Mouse (Mus musculus) kidney, embryonic 16.5 days (tissue): Measurements from ENCODE around the gene Nutf2-ps1. TPM values are rescaled to one million over a fixed set of nuclear protein-coding genes. Genes with fewer than 3 reads are reported as not detected.
"Not testable (repeated sequence)": the region's sequence is repeated elsewhere in the genome, so short reads cannot be mapped to it uniquely, and the experiment has no call there.

Source experiments
- ATAC-seq: fragments of 200-750 bp; cut with Nextera tagmentation; 2 replicates; pipeline ENCODE4 v1.8.0; 2017; ENCODE audit warnings: moderate TSS enrichment; ENCODE audit not compliant: low FRiP score, low TSS enrichment
- H3K27ac ChIP-seq: fragments of 300-500 bp; sonication (generic); 2 replicates; pipeline ENCODE4 v1.5.1; 2014; ENCODE audit warnings: low read length
- H3K27me3 ChIP-seq: fragments of 300-500 bp; sonication (generic); 2 replicates; pipeline ENCODE4 v1.6.1; 2014; ENCODE audit warnings: low read length, control low read depth, mixed read lengths; ENCODE audit not compliant: insufficient read depth
- H3K36me3 ChIP-seq: fragments of 300-500 bp; sonication (generic); 2 replicates; pipeline ENCODE4 v1.6.1; 2014; ENCODE audit warnings: low read length, control low read depth, mixed read lengths; ENCODE audit not compliant: insufficient read depth
- H3K4me1 ChIP-seq: fragments of 300-500 bp; sonication (generic); 2 replicates; pipeline ENCODE4 v1.6.1; 2014; ENCODE audit warnings: low read length, control low read depth, mixed read lengths; ENCODE audit not compliant: insufficient read depth
- H3K4me2 ChIP-seq: fragments of 300-500 bp; sonication (generic); replicated peaks from 2 replicates; pipeline ENCODE4 v1.6.1; 2014; ENCODE audit warnings: low read depth, low read length
- H3K4me3 ChIP-seq: fragments of 300-500 bp; sonication (generic); 2 replicates; pipeline ENCODE4 v1.5.1; 2014; ENCODE audit warnings: mild to moderate bottlenecking, low read length
- H3K9ac ChIP-seq: fragments of 300-500 bp; sonication (generic); replicated peaks from 2 replicates; pipeline ENCODE4 v1.6.1; 2014; ENCODE audit warnings: low read length
- H3K9me3 ChIP-seq: fragments of 300-500 bp; sonication (generic); 2 replicates; pipeline ENCODE4 v1.6.1; 2016; ENCODE audit warnings: low read length, control low read depth
- WGBS: fragments of 180-500 bp; shearing (Covaris S2); extraction: QIAGEN DNeasy Blood & Tissue Kit; methylation state at CpG from one replicate; pipeline ENCODE4 v1.1.7; 2014; 5-methylcytosine and 5-hydroxymethylcytosine counted together
- polyA plus RNA-seq: library from polyadenylated mRNA; unstranded; fragments of >200 nt; fragmentation: Nextera tagmentation; extraction: Ambion mirVana; gene quantifications from 2 replicates; pipeline ENCODE4 v1.2.1, GENCODE M21; 2015

Gene Nutf2-ps1
- polyA plus RNA-seq = 395 and 457 TPM in 2 replicates

DNA sequence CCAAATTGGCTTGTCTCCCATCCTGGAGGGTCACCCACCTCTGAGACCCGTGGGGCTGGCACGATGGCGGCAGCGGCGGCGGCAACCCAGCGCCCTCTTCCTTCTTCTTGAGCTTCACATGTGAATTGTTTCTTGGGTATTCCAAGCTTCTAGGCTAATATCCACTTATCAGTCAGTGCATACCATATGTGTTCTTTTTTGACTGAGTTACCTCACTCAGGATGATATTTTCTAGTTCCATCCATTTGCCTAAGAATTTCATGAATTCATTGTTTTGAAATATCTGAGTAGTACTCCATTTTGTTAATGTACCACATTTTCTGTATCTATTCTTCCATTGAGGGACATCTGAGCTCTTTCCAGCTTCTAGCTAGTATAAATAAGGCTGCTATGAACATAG is at the start of gene Nutf2-ps1:
Nutf2-ps1 (minus strand) TSS at position 101 of the 400 bp plus-strand sequence.
- H3K4me1 ChIP-seq, H3K4me2 ChIP-seq, H3K4me3 ChIP-seq, ATAC-seq, H3K36me3 ChIP-seq, H3K9ac ChIP-seq, H3K27me3 ChIP-seq, H3K27ac ChIP-seq: not testable (repeated sequence)
- H3K9me3 ChIP-seq = peaks cover 17% of the 10 kb centered on the region
- 93% methylated on average over 7 of the region's 7 CpGs for WGBS

DNA sequence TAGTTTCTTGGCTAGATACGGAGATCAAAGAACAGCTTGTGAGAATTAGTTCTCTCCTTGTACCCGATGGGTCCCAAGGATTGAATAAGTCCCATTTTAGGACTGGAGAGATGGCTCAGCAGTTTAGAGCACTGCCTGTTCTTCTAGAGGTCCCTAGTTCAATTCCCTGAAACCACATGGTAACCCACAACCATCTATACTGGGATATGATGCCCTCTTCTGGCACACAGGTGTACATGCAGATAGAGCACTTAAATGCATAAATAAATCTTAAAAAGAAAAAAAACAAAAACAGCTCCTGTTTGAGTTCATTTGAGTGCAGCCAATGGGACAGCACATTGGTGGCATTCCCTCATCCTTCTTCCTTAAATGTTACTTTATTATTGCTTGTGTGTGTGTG is 49.2 kb upstream of the Nutf2-ps1 start:
- Histone ChIP-seq H3K9me3 (no peaks in the 10 kb centered on the region), H3K9ac (no peak overlapping the region), H3K4me1 (no peaks in the 10 kb centered on the region), H3K4me3 (no peak overlapping the region), H3K4me2 (no peak overlapping the region), H3K36me3 (peaks cover 60% of the 10 kb centered on the region), H3K27me3 (no peaks in the 10 kb centered on the region), H3K27ac (no peak overlapping the region)
- 95% methylated on average over 2 of the region's 2 CpGs for WGBS
- ATAC-seq = no peak

DNA sequence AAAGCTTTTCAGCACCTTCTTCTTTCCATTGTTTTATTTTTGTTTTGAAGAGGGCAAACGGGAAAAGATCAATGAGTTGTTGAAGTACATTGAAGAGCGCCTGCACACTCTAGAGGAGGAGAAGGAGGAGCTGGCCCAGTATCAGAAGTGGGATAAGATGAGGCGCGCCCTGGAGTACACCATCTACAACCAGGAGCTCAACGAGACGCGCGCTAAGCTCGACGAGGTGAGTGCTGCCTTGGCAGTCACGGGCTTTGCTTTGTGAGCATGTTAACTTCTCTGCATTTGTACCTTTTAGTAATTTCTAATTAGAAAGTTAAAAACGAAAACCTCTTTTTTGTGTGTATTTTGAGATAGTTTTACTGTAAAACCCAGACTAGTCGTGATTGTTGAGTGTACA is 32.8 kb upstream of the Nutf2-ps1 start:
- Histone ChIP-seq H3K36me3 (peaks cover 55% of the 10 kb centered on the region), H3K27me3 (no peaks in the 10 kb centered on the region), H3K4me2 (no peak overlapping the region), H3K9ac (no peak overlapping the region), H3K4me1 (no peaks in the 10 kb centered on the region), H3K4me3 (no peak overlapping the region), H3K9me3 (no peaks in the 10 kb centered on the region), H3K27ac (no peak overlapping the region)
- 92% methylated on average over 13 of the region's 13 CpGs for WGBS
- ATAC-seq = no peak

DNA sequence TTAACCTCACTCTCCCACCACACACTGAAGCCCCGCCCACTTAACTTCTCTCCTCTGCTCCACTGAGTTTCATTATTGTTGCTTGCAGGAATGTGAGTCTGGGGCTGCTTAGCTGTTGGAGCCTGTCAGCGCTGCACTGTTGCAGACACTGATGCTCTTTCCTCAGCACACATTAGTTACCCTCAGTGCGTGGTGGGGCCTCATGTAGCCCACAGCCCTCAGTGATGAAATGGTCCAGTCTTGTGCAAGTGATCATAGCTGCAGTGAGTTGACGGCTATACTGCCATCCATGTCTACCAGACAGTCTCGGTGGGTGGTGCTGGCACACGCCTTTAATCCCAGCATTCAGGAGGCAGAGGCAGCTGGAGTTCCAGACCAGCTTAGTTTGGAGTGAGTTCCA is 20.1 kb upstream of the Nutf2-ps1 start:
- no peak overlapping the region for H3K4me2 ChIP-seq
- ATAC-seq = peak; percentile 42; the same call in 1 of the 2 replicates
- 61% methylated on average over 6 of the region's 6 CpGs for WGBS
- no peak overlapping the region for H3K27ac ChIP-seq
- H3K9ac ChIP-seq = no peak overlapping the region
- no peaks in the 10 kb centered on the region for H3K9me3 ChIP-seq
- no peak overlapping the region for H3K4me3 ChIP-seq
- peaks cover 15% of the 10 kb centered on the region for H3K36me3 ChIP-seq
- H3K4me1 ChIP-seq = peaks cover 6% of the 10 kb centered on the region
- no peaks in the 10 kb centered on the region for H3K27me3 ChIP-seq

DNA sequence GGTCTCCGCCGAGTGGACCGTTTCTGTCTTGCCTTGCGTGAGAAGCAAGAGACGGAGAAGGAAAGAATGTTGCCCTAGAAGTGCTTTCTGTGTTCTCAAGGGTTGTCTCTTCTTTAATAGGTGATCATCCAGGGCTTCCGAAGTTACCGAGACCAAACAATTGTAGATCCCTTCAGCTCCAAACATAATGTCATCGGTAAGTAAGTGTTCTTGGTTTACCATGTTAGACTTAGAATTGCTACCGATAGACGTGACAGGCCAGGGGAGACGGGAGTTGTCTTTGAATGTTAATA is 12.4 kb upstream of the Nutf2-ps1 start:
- no peaks in the 10 kb centered on the region for H3K27me3 ChIP-seq
- H3K9me3 ChIP-seq = no peaks in the 10 kb centered on the region
- H3K27ac ChIP-seq = no peak overlapping the region; the same call in 1 of the 2 replicates
- peak overlapping the region; percentile 97 for H3K4me3 ChIP-seq
- H3K9ac ChIP-seq = peak overlapping the region; percentile 98
- 7% methylated on average over 11 of the region's 11 CpGs for whole genome bisulfite sequencing
- peaks cover 15% of the 10 kb centered on the region; the same call in 1 of the 2 replicates for H3K36me3 ChIP-seq
- peak overlapping the region; percentile 88 for H3K4me2 ChIP-seq
- no peak for ATAC-seq
- peaks cover 14% of the 10 kb centered on the region for H3K4me1 ChIP-seq

DNA sequence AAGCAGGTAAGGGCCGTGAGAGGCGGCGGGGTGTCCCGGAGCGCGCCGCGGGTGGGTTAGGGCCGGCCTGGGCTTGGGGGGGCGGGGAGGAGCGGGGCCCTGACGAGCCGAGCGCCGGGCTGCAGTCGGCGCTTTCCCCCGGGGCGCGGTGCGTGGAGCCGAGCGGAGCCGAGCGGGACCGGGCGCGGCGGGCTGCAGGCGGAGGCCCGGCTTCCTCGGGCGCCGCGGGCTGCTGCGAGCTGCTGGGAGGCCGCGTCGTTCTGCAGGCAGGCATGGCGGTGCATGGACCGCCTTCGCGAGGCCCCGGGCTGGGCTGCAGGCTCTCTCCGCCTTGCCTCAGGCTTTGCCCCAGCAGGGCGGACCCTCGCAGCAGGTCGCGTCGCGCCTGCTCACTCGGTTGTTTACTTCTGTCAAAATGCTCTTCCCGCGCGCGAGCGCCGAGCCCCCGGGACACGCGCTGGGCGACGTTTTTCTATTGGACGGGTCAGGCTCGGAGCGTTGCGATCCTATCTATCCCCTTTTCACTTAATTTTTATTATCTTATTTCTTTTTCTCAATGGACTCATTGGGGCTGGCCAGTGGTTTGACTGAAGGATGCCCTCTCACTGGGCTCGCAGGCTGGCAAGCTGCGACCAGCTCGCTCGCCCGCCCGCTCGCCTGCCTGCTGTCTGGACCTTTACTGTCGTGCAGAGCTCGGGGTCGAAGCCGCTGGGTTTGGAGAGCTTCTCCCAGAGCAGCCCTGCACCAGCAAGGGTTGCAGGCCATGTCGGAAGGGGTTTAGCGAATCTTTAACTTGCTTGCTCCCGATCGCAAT is 11.9 kb upstream of the Nutf2-ps1 start:
- under 1% methylated on average over 60 of the region's 82 CpGs for WGBS
- Histone ChIP-seq H3K27ac (peak overlapping the region; percentile 95), H3K27me3 (no peaks in the 10 kb centered on the region), H3K4me1 (peaks cover 14% of the 10 kb centered on the region), H3K4me2 (peak overlapping the region; percentile 88), H3K4me3 (peak overlapping the region; percentile 97), H3K36me3 (peaks cover 15% of the 10 kb centered on the region; the same call in 1 of the 2 replicates), H3K9ac (peak overlapping the region; percentile 98), H3K9me3 (no peaks in the 10 kb centered on the region)
- peak; percentile 85 for ATAC-seq

DNA sequence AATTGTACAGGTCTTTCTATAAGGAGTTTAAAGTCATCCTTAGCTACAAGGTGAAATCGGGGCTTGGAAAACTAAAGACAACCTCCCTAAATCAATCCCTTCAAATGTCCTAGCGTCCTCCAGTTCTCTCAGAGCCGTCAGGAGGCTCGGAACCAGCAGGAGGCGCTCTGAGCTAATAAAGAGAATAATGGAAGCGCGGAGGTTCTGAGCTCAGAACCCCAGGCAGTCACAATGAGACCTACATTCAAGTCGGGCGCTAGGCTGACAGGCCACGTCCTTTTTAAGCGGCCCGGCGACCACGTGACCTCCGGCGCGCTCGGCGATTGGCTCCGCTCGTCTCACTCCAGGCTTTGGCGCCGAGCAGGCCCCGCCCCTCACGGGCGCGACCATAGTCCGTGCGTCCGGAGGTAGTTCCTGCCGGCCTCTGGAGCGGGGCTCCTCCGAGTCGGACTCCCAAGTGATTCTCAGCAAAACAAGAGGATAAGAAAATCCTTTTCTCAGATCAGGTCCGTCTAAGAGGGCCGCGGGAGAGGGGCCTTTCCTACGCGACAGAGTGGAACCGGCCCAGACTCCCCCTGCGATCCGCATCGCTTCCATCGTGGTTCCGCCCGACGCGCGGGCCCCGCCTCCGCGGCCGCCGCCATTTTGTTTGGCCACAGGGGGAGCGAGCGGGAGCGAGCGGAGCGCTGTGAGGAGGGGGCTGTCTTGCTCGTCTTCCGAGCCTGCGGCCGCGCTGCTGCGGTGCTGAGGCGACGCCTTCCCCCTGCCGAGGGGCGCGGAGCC is 11.1 kb upstream of the Nutf2-ps1 start, which contains the start of gene Smc3:
Smc3 (plus strand) TSS at position 642 of the 783 bp plus-strand sequence.
- ATAC-seq = peak; percentile 98
- peak within 1 kb of the TSS; percentile 97 for H3K4me3 ChIP-seq
- peak within 1 kb of the TSS; percentile 98 for H3K9ac ChIP-seq
- no peaks in the 10 kb centered on the region for H3K27me3 ChIP-seq
- peak within 1 kb of the TSS; percentile 95 for H3K27ac ChIP-seq
- peaks cover 14% of the 10 kb centered on the region for H3K4me1 ChIP-seq
- no peaks in the 10 kb centered on the region for H3K9me3 ChIP-seq
- H3K36me3 ChIP-seq = peaks cover 11% of the 10 kb centered on the region; the same call in 1 of the 2 replicates
- H3K4me2 ChIP-seq = peak within 1 kb of the TSS; percentile 88
- under 1% methylated on average over 68 of the region's 70 CpGs for WGBS

DNA sequence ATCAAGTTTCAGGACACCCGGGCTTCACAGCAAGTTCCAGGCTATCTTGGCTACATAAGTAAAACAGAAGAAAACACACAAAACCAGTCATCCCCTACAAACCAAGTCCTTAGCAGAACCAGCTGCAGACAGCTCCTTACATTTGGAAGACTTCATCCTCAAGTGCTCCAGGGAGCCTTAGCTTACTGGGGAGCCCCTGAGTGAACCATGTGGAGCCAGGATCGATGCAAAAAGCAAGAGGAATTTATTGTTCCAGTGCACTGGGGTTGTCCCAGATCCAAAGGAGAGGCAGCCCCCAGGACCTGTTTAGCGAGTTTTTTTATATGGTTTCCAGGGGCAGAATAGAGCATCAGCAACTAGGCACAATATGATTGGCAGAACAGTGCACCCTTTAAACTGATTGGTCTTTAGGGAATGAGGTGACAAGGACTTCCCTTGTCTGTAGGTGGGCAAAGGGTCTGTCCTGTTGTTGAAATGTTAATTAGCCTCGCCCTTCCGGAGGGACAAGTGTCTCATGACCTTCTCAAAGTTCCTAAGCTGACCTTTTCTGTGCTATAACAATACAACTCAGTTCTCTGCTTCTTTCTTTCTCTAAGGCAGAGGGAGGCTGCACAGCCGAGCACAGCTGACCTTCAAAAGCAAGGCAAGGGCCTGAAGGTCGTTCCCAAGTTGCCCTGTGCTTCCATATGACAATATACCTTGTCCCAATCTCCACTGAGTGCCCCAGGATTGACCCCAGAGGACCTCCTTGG is 8.0 kb upstream of the Nutf2-ps1 start:
- Histone ChIP-seq H3K27me3 (no peaks in the 10 kb centered on the region), H3K9ac (no peak overlapping the region), H3K4me3 (no peak overlapping the region), H3K9me3 (no peaks in the 10 kb centered on the region), H3K27ac (no peak overlapping the region), H3K4me2 (no peak overlapping the region), H3K36me3 (no peaks in the 10 kb centered on the region), H3K4me1 (peaks cover 7% of the 10 kb centered on the region)
- no peak for ATAC-seq
- 62% methylated on average over 7 of the region's 7 CpGs for WGBS

DNA sequence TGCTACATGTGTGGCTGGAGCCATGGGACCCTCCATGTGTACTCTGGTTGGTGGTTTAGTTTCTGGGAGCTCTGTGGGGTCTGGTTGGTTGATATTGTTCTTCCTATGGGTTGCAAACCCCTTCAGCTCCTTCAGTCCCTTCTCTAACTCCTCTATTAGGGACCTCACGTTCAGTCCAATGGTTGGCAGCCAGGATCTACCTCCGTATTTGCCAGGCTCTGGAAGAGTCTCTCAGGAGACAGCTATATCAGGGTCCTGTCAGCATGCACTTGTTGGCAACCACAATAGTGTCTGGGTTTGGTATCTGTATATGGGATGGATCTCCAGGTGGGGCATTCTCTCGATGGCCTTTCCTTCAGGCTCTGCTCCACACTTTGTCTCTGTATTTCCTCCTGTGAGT is 1.2 kb downstream of the Nutf2-ps1 start:
- H3K9me3 ChIP-seq = peaks cover 20% of the 10 kb centered on the region
- not testable (repeated sequence) for H3K4me3 ChIP-seq, H3K9ac ChIP-seq, H3K4me1 ChIP-seq, ATAC-seq, H3K4me2 ChIP-seq, H3K27me3 ChIP-seq, H3K27ac ChIP-seq, H3K36me3 ChIP-seq
- WGBS = 90% methylated on average over 3 of the region's 3 CpGs
